Comparison of ENCODE assay signal across 9 mouse cellular contexts in the genomic region with DNA sequence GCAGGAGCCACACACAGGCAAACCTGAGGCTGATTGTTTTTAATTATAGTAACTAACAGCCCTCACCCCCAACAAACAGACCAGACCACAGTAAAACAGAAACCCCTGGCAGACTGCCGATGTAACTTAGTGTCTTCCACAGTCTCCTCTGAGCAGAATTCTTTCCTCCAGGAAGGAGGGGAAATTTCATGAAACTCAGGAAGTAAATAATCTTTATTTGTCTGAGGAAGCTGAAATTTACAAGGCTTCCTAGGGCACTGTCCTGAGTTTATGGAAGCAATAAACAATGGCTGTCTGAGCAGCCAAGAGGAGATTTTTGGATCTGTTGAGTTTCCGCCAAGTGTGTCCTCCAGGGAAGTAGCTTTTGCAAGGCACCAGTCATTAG. TPM values are rescaled to one million over a fixed set of nuclear protein-coding genes. Genes with fewer than 3 reads are reported as not detected.
DNase-seq lines count a peak whose midpoint lies in the region; ATAC-seq and TF ChIP-seq lines count a peak whose summit lies in the region.
"Had no signal": no experiment of that assay in that cellular context is flagged by ENCODE, and none has a peak within 500 bp of the region (broad histone marks: within the 10 kb centered on the region; RNA-seq: fewer than 3 reads in every experiment).

No protein-coding gene starts in this region.

- ATAC-seq in hindbrain, embryonic 14.5 days (ENCODE audit: low FRiP score), result no peak
- no peak for ATAC-seq in hindbrain, embryonic 13.5 days (ENCODE audit: low FRiP score)
- ATAC-seq in erythroblast, adult 5-6 weeks (replicated peaks; ENCODE audit: low FRiP score, poor library complexity, severe bottlenecking), result peak; percentile 31
- ATAC-seq in granulocyte monocyte progenitor cell, adult 5-6 weeks (replicated peaks; ENCODE audit: poor library complexity, severe bottlenecking), result no peak

- H3K27ac ChIP-seq in hindbrain, embryonic 14.5 days, result 0 out of 2 replicates have a peak overlapping the region, but pooled peaks have one; percentile 9
- no peak overlapping the region for H3K27ac ChIP-seq in hindbrain, embryonic 13.5 days
- H3K27ac ChIP-seq in layer of hippocampus, adult 2 months, result no peak overlapping the region
- H3K27ac ChIP-seq: left cerebral cortex, adult 2 months had no signal

- no peaks in the 10 kb centered on the region for H3K9me3 ChIP-seq in hindbrain, embryonic 14.5 days (ENCODE audit: control insufficient read depth, low read length)
- H3K9me3 ChIP-seq in hindbrain, embryonic 13.5 days, result no peaks in the 10 kb centered on the region
- H3K9me3 ChIP-seq in megakaryocyte, embryonic 14.5 days, result no peaks in the 10 kb centered on the region

- no peaks in the 10 kb centered on the region for H3K4me1 ChIP-seq in hindbrain, embryonic 14.5 days (replicated peaks; ENCODE audit: control insufficient read depth, insufficient read depth, low read length)
- no peaks in the 10 kb centered on the region for H3K4me1 ChIP-seq in hindbrain, embryonic 13.5 days (replicated peaks)
- H3K4me1 ChIP-seq in megakaryocyte, embryonic 14.5 days, result peaks cover 76% of the 10 kb centered on the region

- WGBS in hindbrain, embryonic 14.5 days, result 84% methylated on average over 2 of the region's 2 CpGs
- WGBS in hindbrain, embryonic 13.5 days, result 81% methylated on average over 2 of the region's 2 CpGs

- no peaks in the 10 kb centered on the region for H3K27me3 ChIP-seq in hindbrain, embryonic 14.5 days (ENCODE audit: control insufficient read depth, insufficient read depth, low read length)
- H3K27me3 ChIP-seq in hindbrain, embryonic 13.5 days, result no peaks in the 10 kb centered on the region
- H3K27me3 ChIP-seq in megakaryocyte, embryonic 14.5 days (replicated peaks), result no peaks in the 10 kb centered on the region

- no peak overlapping the region for H3K4me2 ChIP-seq in hindbrain, embryonic 14.5 days (replicated peaks)
- no peak overlapping the region for H3K4me2 ChIP-seq in hindbrain, embryonic 13.5 days

- no peak overlapping the region for H3K4me3 ChIP-seq in hindbrain, embryonic 14.5 days (replicated peaks; ENCODE audit: low read length)
- no peak overlapping the region for H3K4me3 ChIP-seq in hindbrain, embryonic 13.5 days
- H3K4me3 ChIP-seq in megakaryocyte, embryonic 14.5 days (replicated peaks), result peak overlapping the region; percentile 83
- H3K4me3 ChIP-seq in layer of hippocampus, adult 2 months, result no peak overlapping the region
- H3K4me3 ChIP-seq: left cerebral cortex, adult 2 months had no signal

- no peak overlapping the region for H3K9ac ChIP-seq in hindbrain, embryonic 14.5 days
- no peak overlapping the region for H3K9ac ChIP-seq in hindbrain, embryonic 13.5 days

- H3K36me3 ChIP-seq in hindbrain, embryonic 14.5 days (replicated peaks; ENCODE audit: control insufficient read depth, insufficient read depth), result no peaks in the 10 kb centered on the region
- no peaks in the 10 kb centered on the region for H3K36me3 ChIP-seq in hindbrain, embryonic 13.5 days
- H3K36me3 ChIP-seq in megakaryocyte, embryonic 14.5 days (replicated peaks; ENCODE audit: low read length), result peaks cover 35% of the 10 kb centered on the region

- no peak for TF ChIP-seq CTCF in layer of hippocampus, adult 2 months (conservative IDR thresholded peaks at IDR 0.05)

- no peak for DNase-seq in hindbrain, embryonic 14.5 days (ENCODE audit: low spot score)
- DNase-seq in kidney, postnatal 36 days, result peak; percentile 56 to 75
- DNase-seq in layer of hippocampus, adult 2 months (ENCODE audit: low spot score in 2 of 2), result no peak
- no peak for DNase-seq in spleen, postnatal 4 days (ENCODE audit: low spot score in 2 of 2)

RNA-seq across cellular contexts. Expression of a gene that starts 8.0 kb away (rescaled TPM):
- polyA plus RNA-seq in hindbrain, embryonic 14.5 days (2014; fragmentation: Nextera tagmentation; extraction: Ambion mirVana), result 31.5 and 35.1 TPM in 2 replicates
- 28.4 and 30.9 TPM in 2 replicates for polyA plus RNA-seq in hindbrain, embryonic 13.5 days (2015; fragmentation: Nextera tagmentation; extraction: Ambion mirVana)
- 16.3 and 29.0 TPM in 2 replicates for total RNA-seq in erythroblast, adult 5-6 weeks (2015; ENCODE audit: low replicate concordance)
- 14.0 and 26.5 TPM in 2 replicates for total RNA-seq in erythroblast, adult 5-6 weeks (2017; ENCODE audit: low replicate concordance)
- 8.5 and 15.6 TPM in 2 replicates for polyA plus RNA-seq in megakaryocyte, embryonic 14.5 days (2012; ENCODE audit: insufficient read depth, low replicate concordance)
- total RNA-seq in layer of hippocampus, adult 2 months (2021), result 10 to 100 TPM; 56.5 to 60.2 TPM
- total RNA-seq in granulocyte monocyte progenitor cell, adult 5-6 weeks (2014; fragmentation: Nextera tagmentation), result 34.6 and 48.4 TPM in 2 replicates
- total RNA-seq in granulocyte monocyte progenitor cell, adult 5-6 weeks (2017), result 39.3 and 41.8 TPM in 2 replicates

RNA-seq across cellular contexts. Expression of a gene that starts 20.5 kb away (rescaled TPM):
- polyA plus RNA-seq in hindbrain, embryonic 14.5 days (2014; fragmentation: Nextera tagmentation; extraction: Ambion mirVana), result 5.8 and 7.7 TPM in 2 replicates
- 6.7 and 6.9 TPM in 2 replicates for polyA plus RNA-seq in hindbrain, embryonic 13.5 days (2015; fragmentation: Nextera tagmentation; extraction: Ambion mirVana)
- 24.6 and 32.8 TPM in 2 replicates for total RNA-seq in erythroblast, adult 5-6 weeks (2015; ENCODE audit: low replicate concordance)
- 20.9 and 22.6 TPM in 2 replicates for total RNA-seq in erythroblast, adult 5-6 weeks (2017; ENCODE audit: low replicate concordance)
- 12.8 and 15.6 TPM in 2 replicates for polyA plus RNA-seq in megakaryocyte, embryonic 14.5 days (2012; ENCODE audit: insufficient read depth, low replicate concordance)
- 1 to 10 TPM; 6.8 to 7.4 TPM for total RNA-seq in layer of hippocampus, adult 2 months (2021)
- 26.2 and 26.6 TPM in 2 replicates for total RNA-seq in granulocyte monocyte progenitor cell, adult 5-6 weeks (2014; fragmentation: Nextera tagmentation)
- 11.3 and 11.8 TPM in 2 replicates for total RNA-seq in granulocyte monocyte progenitor cell, adult 5-6 weeks (2017)

RNA-seq across cellular contexts. Expression of a gene that starts 47.4 kb away (rescaled TPM):
- 32.1 and 39.7 TPM in 2 replicates for polyA plus RNA-seq in hindbrain, embryonic 14.5 days (2014; fragmentation: Nextera tagmentation; extraction: Ambion mirVana)
- 31.0 and 35.8 TPM in 2 replicates for polyA plus RNA-seq in hindbrain, embryonic 13.5 days (2015; fragmentation: Nextera tagmentation; extraction: Ambion mirVana)
- 18.2 and 36.5 TPM in 2 replicates for total RNA-seq in erythroblast, adult 5-6 weeks (2015; ENCODE audit: low replicate concordance)
- 18.7 and 21.0 TPM in 2 replicates for total RNA-seq in erythroblast, adult 5-6 weeks (2017; ENCODE audit: low replicate concordance)
- polyA plus RNA-seq in megakaryocyte, embryonic 14.5 days (2012; ENCODE audit: insufficient read depth, low replicate concordance), result 7.7 and 14.6 TPM in 2 replicates
- total RNA-seq in layer of hippocampus, adult 2 months (2021), result 10 to 100 TPM; 20.9 to 26.0 TPM
- total RNA-seq in granulocyte monocyte progenitor cell, adult 5-6 weeks (2014; fragmentation: Nextera tagmentation), result 5.7 and 5.9 TPM in 2 replicates
- total RNA-seq in granulocyte monocyte progenitor cell, adult 5-6 weeks (2017), result 1.0 and 1.5 TPM in 2 replicates

Comparison
In these comparisons a context has a peak if more than half of its experiments do, and no peak if none do; other contexts are left out.
1. DNase-seq: peak in kidney, postnatal 36 days (2 of 2); none in hindbrain, embryonic 14.5 days (single experiment), layer of hippocampus, adult 2 months (0 of 2) and spleen, postnatal 4 days (0 of 2).